Mouse (Mus musculus) left cerebral cortex, adult 2 months (tissue): ENCODE measurements around the gene Gm11733. TPM values are rescaled to one million over a fixed set of nuclear protein-coding genes. Genes with fewer than 3 reads are reported as not detected.
A peak's percentile ranks its signal among the peaks of the same experiment; 100 is the strongest.

Source experiments
- DNase-seq, 2 experiments: peaks; one replicate each; pipeline ENCODE4 v3.0.0; 2021 to 2022; ENCODE audit warnings: low spot score in 2 of 2, mixed read lengths in 1 of 2; ENCODE audit errors: extremely low spot score in 1 of 2
- H3K27ac ChIP-seq: fragments of 200-600 bp; 2 replicates; pipeline ENCODE4 v1.8.1; 2022
- H3K4me3 ChIP-seq: fragments of 200-600 bp; 2 replicates; pipeline ENCODE4 v1.8.1; 2022
- CTCF ChIP-seq: fragments of 200-600 bp; IDR thresholded peaks from 2 replicates; pipeline ENCODE4 v1.8.1; 2022; ENCODE audit warnings: antibody characterized with exemption, mild to moderate bottlenecking, moderate library complexity
- intact Hi-C: fragments of 180-260 bp; cut with DNase I; formaldehyde crosslinking; loops from one replicate; pipeline ENCODE4 v1.15.1; 2025
- total RNA-seq, 2 experiments: library from RNA; stranded (reverse); gene quantifications; 2 replicates each; pipeline ENCODE4 v1.2.3; 2021

The Gm11733 gene
- total RNA-seq, 2 experiments from 2014 or later = 0.18 TPM; not detected in 1

- Histone ChIP-seq H3K4me3 (no peak overlapping the region), H3K27ac (no peak overlapping the region)
- DNase-seq = no peak
- intact Hi-C loops = no loop called here
- no peak for TF ChIP-seq CTCF
Observed at GRCm38 (mm10) chr11:117466911-117467310, 17.3 kb upstream of the Gm11733 start.

- intact Hi-C loops = no loop called here
- no peak for DNase-seq
- no peak overlapping the region for H3K27ac ChIP-seq
- TF ChIP-seq CTCF = no peak
- no peak overlapping the region for H3K4me3 ChIP-seq
Observed at GRCm38 (mm10) chr11:117468585-117469363, 15.4 kb upstream of the Gm11733 start.

GRCm38 (mm10) chr11:117469724-117470123 is 14.4 kb upstream of the Gm11733 start:
- no peak overlapping the region for H3K27ac ChIP-seq
- TF ChIP-seq CTCF = no peak
- H3K4me3 ChIP-seq = no peak overlapping the region
- no peak for DNase-seq
- intact Hi-C loops = loop anchor here (5.0 kb wide), 1 partner anchor 77 kb away; no protein-coding TSS in a partner anchor

GRCm38 (mm10) chr11:117470586-117471195 is 13.5 kb upstream of the Gm11733 start:
- no peak overlapping the region for H3K27ac ChIP-seq
- intact Hi-C loops = loop anchor here (5.0 kb wide), 1 partner anchor 78 kb away; no protein-coding TSS in a partner anchor
- no peak for TF ChIP-seq CTCF
- no peak overlapping the region for H3K4me3 ChIP-seq
- no peak for DNase-seq

GRCm38 (mm10) chr11:117471625-117472283 is 12.4 kb upstream of the Gm11733 start:
- H3K27ac ChIP-seq = no peak overlapping the region

GRCm38 (mm10) chr11:117472885-117473284 is 11.3 kb upstream of the Gm11733 start:
- Histone ChIP-seq H3K4me3 (no peak overlapping the region), H3K27ac (0 out of 2 replicates have a peak overlapping the region, but pooled peaks have one; percentile 4)
- TF ChIP-seq CTCF = no peak
- DNase-seq = peak; percentile 30 to 43
- intact Hi-C loops = loop anchor here (5.0 kb wide), 1 partner anchor 81 kb away; no protein-coding TSS in a partner anchor

More at GRCm38 (mm10) chr11:117471625-117472283, 12.4 kb upstream of the Gm11733 start:
- no peak for TF ChIP-seq CTCF
- no peak for DNase-seq
- no peak overlapping the region for H3K4me3 ChIP-seq
- intact Hi-C loops = loop anchor here (5.0 kb wide), 1 partner anchor 79 kb away; no protein-coding TSS in a partner anchor

- intact Hi-C loops = no loop called here
- Histone ChIP-seq H3K4me3 (no peak overlapping the region), H3K27ac (no peak overlapping the region)
- DNase-seq = no peak
- no peak; the same call in 1 of the 2 replicates for TF ChIP-seq CTCF
Observed at GRCm38 (mm10) chr11:117475204-117475603, 9.0 kb upstream of the Gm11733 start.

- no peak for DNase-seq
- TF ChIP-seq CTCF = no peak
- Histone ChIP-seq H3K4me3 (no peak overlapping the region), H3K27ac (no peak overlapping the region)
- intact Hi-C loops = no loop called here
Observed at GRCm38 (mm10) chr11:117475669-117476068, 8.5 kb upstream of the Gm11733 start.

GRCm38 (mm10) chr11:117476554-117477107 is 7.5 kb upstream of the Gm11733 start:
- H3K4me3 ChIP-seq = no peak overlapping the region
- DNase-seq = no peak
- no peak for TF ChIP-seq CTCF
- H3K27ac ChIP-seq = no peak overlapping the region
- intact Hi-C loops = no loop called here

GRCm38 (mm10) chr11:117478271-117479006 is 5.7 kb upstream of the Gm11733 start:
- no peak overlapping the region for H3K4me3 ChIP-seq
- DNase-seq = no peak
- intact Hi-C loops = no loop called here
- no peak overlapping the region for H3K27ac ChIP-seq
- no peak for TF ChIP-seq CTCF
